Mouse (Mus musculus): ENCODE measurements at regions not wholly inside any gene's neighbourhood (a gene's known extent, or its start where the extent isn't known, plus 50 kb on each side); places are given as distances from the start of the nearest gene placed in this dataset.
A peak's percentile ranks its signal among the peaks of the same experiment; 100 is the strongest.

GRCm38 (mm10) chr14:58675146-58675545 lies 467.5 kb downstream of the 1700129C05Rik start:
- no peak for DNase-seq

GRCm38 (mm10) chr14:58663946-58664345 lies 478.7 kb downstream of the 1700129C05Rik start:
- peak in 1 of 2 experiments; percentile 4 for DNase-seq

GRCm38 (mm10) chr14:58662601-58663000 lies 480.1 kb downstream of the 1700129C05Rik start:
- DNase-seq = no peak

GRCm38 (mm10) chr14:58661416-58661815 lies 481.3 kb downstream of the 1700129C05Rik start:
- DNase-seq = no peak

- no peak for DNase-seq
Observed at GRCm38 (mm10) chr14:58657263-58657662, 485.4 kb downstream of the 1700129C05Rik start.

GRCm38 (mm10) chr14:58656935-58657238 lies 485.8 kb downstream of the 1700129C05Rik start:
- DNase-seq = no peak

GRCm38 (mm10) chr14:58656212-58656934 lies 486.3 kb downstream of the 1700129C05Rik start:
- no peak for DNase-seq

GRCm38 (mm10) chr14:58653026-58653425 lies 489.7 kb downstream of the 1700129C05Rik start:
- DNase-seq = no peak

GRCm38 (mm10) chr14:58652004-58652403 lies 490.7 kb downstream of the 1700129C05Rik start:
- no peak for DNase-seq

- DNase-seq = no peak
Observed at GRCm38 (mm10) chr14:58651210-58651609, 491.5 kb downstream of the 1700129C05Rik start.

- DNase-seq = no peak
Observed at GRCm38 (mm10) chr14:58638337-58638696, 504.4 kb downstream of the 1700129C05Rik start.

- no peak for DNase-seq
Observed at GRCm38 (mm10) chr14:58637405-58638336, 505.0 kb downstream of the 1700129C05Rik start.

GRCm38 (mm10) chr14:58631221-58631620 lies 511.5 kb downstream of the 1700129C05Rik start:
- no peak for DNase-seq

- no peak for DNase-seq
Observed at GRCm38 (mm10) chr14:58628266-58628665, 514.4 kb downstream of the 1700129C05Rik start.

- no peak for DNase-seq
Observed at GRCm38 (mm10) chr14:58626506-58627256, 516.0 kb downstream of the 1700129C05Rik start.

GRCm38 (mm10) chr14:58620186-58620585 lies 522.5 kb downstream of the 1700129C05Rik start:
- DNase-seq = no peak

- no peak for DNase-seq
Observed at GRCm38 (mm10) chr14:58617656-58618055, 525.0 kb downstream of the 1700129C05Rik start.

GRCm38 (mm10) chr14:58608216-58608615 lies 534.5 kb downstream of the 1700129C05Rik start:
- DNase-seq = no peak

- no peak for DNase-seq
Observed at GRCm38 (mm10) chr14:58607734-58608133, 535.0 kb downstream of the 1700129C05Rik start.

- DNase-seq = no peak
Observed at GRCm38 (mm10) chr14:58605529-58605928, 535.2 kb downstream of the Fgf9 start.

- DNase-seq = no peak
Observed at GRCm38 (mm10) chr14:58598867-58599266, 528.5 kb downstream of the Fgf9 start.

- no peak for DNase-seq
Observed at GRCm38 (mm10) chr14:58597810-58598209, 527.5 kb downstream of the Fgf9 start.

- DNase-seq = no peak
Observed at GRCm38 (mm10) chr14:58596936-58597335, 526.6 kb downstream of the Fgf9 start.
